Mouse (Mus musculus): Measurements from ENCODE around the gene Brd7.

GRCm38 (mm10) chr8:88301589-88302437 is 60.2 kb downstream of the Brd7 start:
- TF ChIP-seq CTCF (conservative IDR thresholded peaks at IDR 0.05 in 1 of 2, IDR thresholded peaks at IDR 0.05 in 1 of 2; ENCODE audit: low read depth in 2 of 2, low read length in 2 of 2) (no peak), ETS1 (conservative IDR thresholded peaks at IDR 0.05; ENCODE audit: low read depth, low read length) (no peak), NELFE (IDR thresholded peaks at IDR 0.05; ENCODE audit: low read depth, low read length) (no peak), POLR2A (IDR thresholded peaks at IDR 0.05; ENCODE audit: low read depth, low read length) (no peak), ZKSCAN1 (IDR thresholded peaks at IDR 0.05; ENCODE audit: borderline replicate concordance, low read depth, low read length) (no peak), USF2 (conservative IDR thresholded peaks at IDR 0.05; ENCODE audit: low read depth, low read length) (no peak), CHD2 (IDR thresholded peaks at IDR 0.05; ENCODE audit: low read length) (no peak)
